Mouse (Mus musculus): ENCODE results near the gene Senp3.
A peak's percentile ranks its signal among the peaks of the same experiment; 100 is the strongest.

Senp3 gene

GRCm38 (mm10) chr11:69682209-69682839, 440 bp upstream of the Senp3 start:
- DNase-seq (ENCODE audit: low read depth, low spot score), result no peak

GRCm38 (mm10) chr11:69680136-69680855, 1.6 kb downstream of the Senp3 start:
- no peak for DNase-seq (ENCODE audit: low read depth, low spot score)

- no peak for DNase-seq (ENCODE audit: low read depth, low spot score)
These were observed 2.7 kb downstream of the Senp3 start for GRCm38 (mm10) chr11:69679144-69679543.

- peak; percentile 100 for DNase-seq (ENCODE audit: low read depth, low spot score)
These were observed 9.6 kb downstream of the Senp3 start, which contains the start of gene Eif4a1 for GRCm38 (mm10) chr11:69672211-69672706. Gene Eif4a1, minus strand, starts transcription at chr11:69672423.

- DNase-seq (ENCODE audit: low read depth, low spot score), result no peak
These were observed 10.2 kb downstream of the Senp3 start for GRCm38 (mm10) chr11:69671726-69672124.

GRCm38 (mm10) chr11:69670786-69671725, 10.8 kb downstream of the Senp3 start:
- peak; percentile 93 for DNase-seq (ENCODE audit: low read depth, low spot score)

- DNase-seq (ENCODE audit: low read depth, low spot score), result no peak
These were observed 15.2 kb downstream of the Senp3 start for GRCm38 (mm10) chr11:69666665-69667005.

- DNase-seq (ENCODE audit: low read depth, low spot score), result no peak
These were observed 15.8 kb downstream of the Senp3 start, which contains the start of gene Cd68 for GRCm38 (mm10) chr11:69665961-69666664. Gene Cd68, minus strand, starts transcription at chr11:69666153.

- DNase-seq (ENCODE audit: low read depth, low spot score), result no peak
These were observed 16.4 kb downstream of the Senp3 start for GRCm38 (mm10) chr11:69665457-69665960.

- no peak for DNase-seq (ENCODE audit: low read depth, low spot score)
These were observed 17.0 kb downstream of the Senp3 start for GRCm38 (mm10) chr11:69664841-69665240.

- DNase-seq (ENCODE audit: low read depth, low spot score), result no peak
These were observed 18.1 kb downstream of the Senp3 start for GRCm38 (mm10) chr11:69663795-69664194.

- DNase-seq (ENCODE audit: low read depth, low spot score), result no peak
These were observed 18.8 kb downstream of the Senp3 start for GRCm38 (mm10) chr11:69662967-69663671.

GRCm38 (mm10) chr11:69662213-69662966, 19.5 kb downstream of the Senp3 start, which contains the start of gene Mpdu1:
Gene Mpdu1, minus strand, starts transcription at chr11:69662642.
- DNase-seq (ENCODE audit: low read depth, low spot score), result peak; percentile 95

- no peak for DNase-seq (ENCODE audit: low read depth, low spot score)
These were observed 20.5 kb downstream of the Senp3 start for GRCm38 (mm10) chr11:69661221-69661881.

GRCm38 (mm10) chr11:69657462-69657881, 24.4 kb downstream of the Senp3 start:
- DNase-seq (ENCODE audit: low read depth, low spot score), result no peak

- no peak for DNase-seq (ENCODE audit: low read depth, low spot score)
These were observed 25.0 kb downstream of the Senp3 start for GRCm38 (mm10) chr11:69656617-69657461.

GRCm38 (mm10) chr11:69656065-69656455, 25.8 kb downstream of the Senp3 start:
- no peak for DNase-seq (ENCODE audit: low read depth, low spot score)

All from brain, embryonic 18.5 days (tissue).